Mouse (Mus musculus) kidney, postnatal 25 days (tissue): ENCODE results near the gene Cdh18.
"Not testable (repeated sequence)": the region's sequence is repeated elsewhere in the genome, so short reads cannot be mapped to it uniquely, and the experiment has no call there.

Experiments
- DNase-seq, 2 experiments: peaks; one replicate each; pipeline ENCODE4 v3.0.0; 2021; ENCODE audit warnings: mixed read lengths in 2 of 2

The Cdh18 gene

GRCm38 (mm10) chr15:22980136-22980535 is 431.3 kb downstream of the Cdh18 start:
- DNase-seq, result no peak

- no peak for DNase-seq
These were observed 435.8 kb downstream of the Cdh18 start for GRCm38 (mm10) chr15:22984647-22985046.

- no peak for DNase-seq
These were observed 467.9 kb downstream of the Cdh18 start for GRCm38 (mm10) chr15:23016680-23017079.

- DNase-seq, result no peak
These were observed 472.3 kb downstream of the Cdh18 start for GRCm38 (mm10) chr15:23021151-23021550.

- no peak for DNase-seq
These were observed 473.8 kb downstream of the Cdh18 start for GRCm38 (mm10) chr15:23022635-23023034.

- DNase-seq, result no peak
These were observed 486.9 kb downstream of the Cdh18 start for GRCm38 (mm10) chr15:23035551-23036207.

- DNase-seq, result peak; percentile 27 to 56
These were observed 487.6 kb downstream of the Cdh18 start for GRCm38 (mm10) chr15:23036208-23037065.

- no peak for DNase-seq
These were observed 488.7 kb downstream of the Cdh18 start for GRCm38 (mm10) chr15:23037561-23037960.

GRCm38 (mm10) chr15:23046127-23046785 is 497.4 kb downstream of the Cdh18 start:
- no peak for DNase-seq

- DNase-seq, result no peak
These were observed 503.2 kb downstream of the Cdh18 start for GRCm38 (mm10) chr15:23052006-23052405.

GRCm38 (mm10) chr15:23085326-23085725 is 536.5 kb downstream of the Cdh18 start:
- not testable (repeated sequence) for DNase-seq

GRCm38 (mm10) chr15:23087535-23087934 is 538.7 kb downstream of the Cdh18 start:
- no peak for DNase-seq

- DNase-seq, result no peak
These were observed 547.8 kb downstream of the Cdh18 start for GRCm38 (mm10) chr15:23096601-23097000.

- DNase-seq, result no peak
These were observed 556.0 kb downstream of the Cdh18 start for GRCm38 (mm10) chr15:23104668-23105380.

GRCm38 (mm10) chr15:23134950-23135715 is 586.3 kb downstream of the Cdh18 start:
- no peak for DNase-seq

GRCm38 (mm10) chr15:23136971-23137370 is 588.1 kb downstream of the Cdh18 start:
- no peak for DNase-seq

- not testable (repeated sequence) for DNase-seq
These were observed 594.1 kb downstream of the Cdh18 start for GRCm38 (mm10) chr15:23142907-23143306.

GRCm38 (mm10) chr15:23155883-23156282 is 607.1 kb downstream of the Cdh18 start:
- no peak for DNase-seq

GRCm38 (mm10) chr15:23164869-23165268 is 616.0 kb downstream of the Cdh18 start:
- no peak for DNase-seq

- no peak for DNase-seq
These were observed 625.8 kb downstream of the Cdh18 start for GRCm38 (mm10) chr15:23174623-23175022.

GRCm38 (mm10) chr15:23212068-23212467 is 663.2 kb downstream of the Cdh18 start:
- DNase-seq, result no peak

GRCm38 (mm10) chr15:23230616-23231015 is 681.8 kb downstream of the Cdh18 start:
- no peak for DNase-seq
